Mouse (Mus musculus): ENCODE measurements around the gene Lipe.
"Not testable (repeated sequence)": the region's sequence is repeated elsewhere in the genome, so short reads cannot be mapped to it uniquely, and the experiment has no call there.

- TF ChIP-seq GATA1 (IDR thresholded peaks at IDR 0.05; ENCODE audit: borderline replicate concordance, low read length); FLI1 (IDR thresholded peaks at IDR 0.05; ENCODE audit: low read length): not testable (repeated sequence)
Observed at GRCm38 (mm10) chr7:25426380-25426779, 27.9 kb upstream of the Lipe start.

All from megakaryocyte, embryonic 14.5 days (primary cell).